Mouse (Mus musculus) limb, embryonic 12.5 days (tissue): Measurements from ENCODE around the gene P2rx4. TPM values are rescaled to one million over a fixed set of nuclear protein-coding genes. Genes with fewer than 3 reads are reported as not detected.

Experiments
- ATAC-seq: fragments of 200-750 bp; cut with Nextera tagmentation; 2 replicates; pipeline ENCODE4 v1.8.0; 2017; ENCODE audit warnings: low read depth, moderate TSS enrichment; ENCODE audit not compliant: insufficient number of reproducible peaks, insufficient read depth, low FRiP score, low TSS enrichment
- H3K27ac ChIP-seq: fragments of 300-500 bp; sonication (generic); 2 replicates; pipeline ENCODE4 v1.5.1; 2016; ENCODE audit warnings: mild to moderate bottlenecking, moderate library complexity
- H3K27me3 ChIP-seq: fragments of 300-500 bp; sonication (generic); 2 replicates; pipeline ENCODE4 v1.6.1; 2016; ENCODE audit warnings: mild to moderate bottlenecking, moderate library complexity
- H3K36me3 ChIP-seq: fragments of 300-500 bp; sonication (generic); 2 replicates; pipeline ENCODE4 v1.6.1; 2016; ENCODE audit warnings: mild to moderate bottlenecking, moderate library complexity
- H3K4me1 ChIP-seq: fragments of 300-500 bp; sonication (generic); replicated peaks from 2 replicates; pipeline ENCODE4 v1.6.1; 2016
- H3K4me2 ChIP-seq: fragments of 300-500 bp; sonication (generic); 2 replicates; pipeline ENCODE4 v1.6.1; 2016; ENCODE audit warnings: mild to moderate bottlenecking, moderate library complexity
- H3K4me3 ChIP-seq: fragments of 300-500 bp; sonication (generic); replicated peaks from 2 replicates; pipeline ENCODE4 v1.5.1; 2016; ENCODE audit warnings: mild to moderate bottlenecking
- H3K9ac ChIP-seq: fragments of 300-500 bp; sonication (generic); replicated peaks from 2 replicates; pipeline ENCODE4 v1.6.1; 2016; ENCODE audit warnings: mild to moderate bottlenecking, moderate library complexity
- H3K9me3 ChIP-seq: fragments of 300-500 bp; sonication (generic); 2 replicates; pipeline ENCODE4 v1.6.1; 2016; ENCODE audit warnings: mild to moderate bottlenecking, moderate library complexity
- WGBS: fragments of 180-500 bp; shearing (Covaris S2); methylation state at CpG from one replicate; pipeline ENCODE4 v1.1.7; 2016; 5-methylcytosine and 5-hydroxymethylcytosine counted together
- polyA plus RNA-seq: library from polyadenylated mRNA; unstranded; fragments of >200 nt; fragmentation: Nextera tagmentation; extraction: Ambion mirVana; gene quantifications from 2 replicates; pipeline ENCODE4 v1.2.1, GENCODE M21; 2016

P2rx4 gene
- polyA plus RNA-seq, 1 experiment from 2014 or later, result 7.0 TPM

GRCm38 (mm10) chr5:122704571-122704970 lies 2.8 kb upstream of the P2rx4 start:
- H3K4me3 ChIP-seq, result no peak overlapping the region
- H3K4me1 ChIP-seq, result peaks cover 5% of the 10 kb centered on the region
- H3K27ac ChIP-seq, result no peak overlapping the region
- no peak for ATAC-seq
- H3K9me3 ChIP-seq, result no peaks in the 10 kb centered on the region
- H3K27me3 ChIP-seq, result peaks cover 4% of the 10 kb centered on the region; the same call in 1 of the 2 replicates
- H3K9ac ChIP-seq, result no peak overlapping the region
- no peaks in the 10 kb centered on the region for H3K36me3 ChIP-seq
- 88% methylated on average over 4 of the region's 4 CpGs for WGBS
- H3K4me2 ChIP-seq, result no peak overlapping the region

- Histone ChIP-seq H3K9ac (no peak overlapping the region), H3K36me3 (no peaks in the 10 kb centered on the region), H3K4me3 (no peak overlapping the region), H3K9me3 (no peaks in the 10 kb centered on the region), H3K27me3 (peaks cover 4% of the 10 kb centered on the region; the same call in 1 of the 2 replicates), H3K4me2 (no peak overlapping the region), H3K27ac (no peak overlapping the region), H3K4me1 (peaks cover 5% of the 10 kb centered on the region)
- WGBS, result 83% methylated on average over 3 of the region's 3 CpGs
- no peak for ATAC-seq
Measured at GRCm38 (mm10) chr5:122705174-122705573, 2.2 kb upstream of the P2rx4 start.

- Histone ChIP-seq H3K9ac (peak overlapping the region; percentile 68), H3K9me3 (no peaks in the 10 kb centered on the region), H3K27ac (no peak overlapping the region), H3K4me1 (peaks cover 5% of the 10 kb centered on the region), H3K4me3 (peak overlapping the region; percentile 68), H3K27me3 (peaks cover 4% of the 10 kb centered on the region; the same call in 1 of the 2 replicates), H3K4me2 (peak overlapping the region; percentile 88), H3K36me3 (no peaks in the 10 kb centered on the region)
- peak; percentile 43; the same call in 1 of the 2 replicates for ATAC-seq
- 39% methylated on average over 5 of the region's 5 CpGs for WGBS
Measured at GRCm38 (mm10) chr5:122706917-122707275, 448 bp upstream of the P2rx4 start.

DNA sequence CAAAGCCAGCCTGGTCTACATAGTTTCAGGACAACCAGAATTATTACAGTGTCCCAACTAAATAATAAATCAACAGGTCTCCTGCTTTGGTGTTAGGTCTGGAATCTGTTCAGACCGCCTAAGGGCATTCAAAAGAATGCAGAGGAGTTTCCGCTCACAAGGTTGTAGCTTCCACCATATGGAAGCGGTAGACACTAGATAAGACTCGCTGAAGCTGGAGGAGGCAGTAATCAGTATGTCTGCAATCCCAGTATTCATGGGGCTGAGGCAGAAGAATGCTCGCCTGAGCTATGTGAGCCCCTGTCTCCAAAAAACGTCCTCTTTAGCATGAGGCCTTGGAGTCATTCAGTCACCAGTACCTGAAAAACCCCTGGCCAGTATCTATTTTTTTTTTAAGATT lies 1.5 kb downstream of the P2rx4 start:
- Histone ChIP-seq H3K4me2 (no peak overlapping the region), H3K4me1 (peaks cover 5% of the 10 kb centered on the region), H3K36me3 (no peaks in the 10 kb centered on the region), H3K9ac (no peak overlapping the region), H3K9me3 (no peaks in the 10 kb centered on the region), H3K27me3 (peaks cover 4% of the 10 kb centered on the region; the same call in 1 of the 2 replicates), H3K27ac (no peak overlapping the region), H3K4me3 (no peak overlapping the region)
- no peak for ATAC-seq
- 75% methylated on average over 6 of the region's 6 CpGs for WGBS

GRCm38 (mm10) chr5:122715723-122716122 lies 8.4 kb downstream of the P2rx4 start:
- no peak overlapping the region for H3K27ac ChIP-seq
- H3K4me3 ChIP-seq, result no peak overlapping the region
- H3K4me2 ChIP-seq, result no peak overlapping the region
- no peaks in the 10 kb centered on the region for H3K27me3 ChIP-seq
- no peaks in the 10 kb centered on the region for H3K36me3 ChIP-seq
- WGBS, result 74% methylated on average over 1 of the region's 1 CpGs
- no peak for ATAC-seq
- H3K4me1 ChIP-seq, result 0 out of 2 replicates have a peak, but pooled peaks cover 3% of the 10 kb centered on the region
- H3K9me3 ChIP-seq, result peaks cover 3% of the 10 kb centered on the region; the same call in 1 of the 2 replicates
- H3K9ac ChIP-seq, result no peak overlapping the region

DNA sequence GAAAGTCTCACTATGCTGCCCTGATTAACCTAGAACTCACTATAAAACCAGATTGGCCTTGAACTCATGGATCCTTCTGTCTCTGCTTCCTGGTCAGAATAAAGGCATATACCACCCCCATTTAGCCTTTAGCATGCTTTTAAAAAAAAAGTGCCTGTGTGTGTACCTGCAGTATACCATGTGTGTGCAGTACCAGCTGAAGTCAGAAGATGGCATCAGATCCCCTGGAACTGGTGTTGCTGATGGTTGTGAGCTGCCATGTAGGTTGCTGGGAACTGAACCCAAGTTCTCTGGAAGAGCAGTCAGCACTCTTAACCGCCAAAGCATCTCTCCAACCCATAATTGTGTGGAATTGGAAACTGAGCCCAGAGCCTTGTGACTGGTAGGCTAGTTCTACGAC lies 9.4 kb downstream of the P2rx4 start:
- H3K36me3 ChIP-seq, result no peaks in the 10 kb centered on the region
- H3K9ac ChIP-seq, result no peak overlapping the region
- H3K9me3 ChIP-seq, result peaks cover 3% of the 10 kb centered on the region; the same call in 1 of the 2 replicates
- H3K27ac ChIP-seq, result no peak overlapping the region
- WGBS, result 97% methylated on average over 2 of the region's 2 CpGs
- no peaks in the 10 kb centered on the region for H3K27me3 ChIP-seq
- no peak overlapping the region for H3K4me2 ChIP-seq
- ATAC-seq, result no peak
- 0 out of 2 replicates have a peak, but pooled peaks cover 3% of the 10 kb centered on the region for H3K4me1 ChIP-seq
- H3K4me3 ChIP-seq, result no peak overlapping the region

DNA sequence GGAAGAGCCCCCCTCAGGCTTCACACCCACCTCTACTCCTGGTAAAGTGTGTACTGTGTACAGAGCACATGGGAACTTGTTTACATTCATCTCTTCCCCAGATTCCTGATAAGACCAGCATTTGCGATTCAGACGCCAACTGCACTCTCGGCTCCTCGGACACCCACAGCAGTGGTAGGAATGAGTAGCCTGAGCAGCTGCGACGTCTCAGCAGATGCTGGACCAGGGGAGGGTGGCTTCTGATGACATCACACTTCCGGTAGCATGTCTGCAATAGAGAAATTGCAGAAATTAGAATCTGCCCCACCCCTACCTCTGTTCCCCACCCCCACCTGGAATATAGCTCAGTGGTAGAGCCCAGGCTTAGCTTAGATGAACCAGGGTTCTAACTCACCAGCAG lies 11.1 kb downstream of the P2rx4 start:
- Histone ChIP-seq H3K4me2 (no peak overlapping the region), H3K36me3 (no peaks in the 10 kb centered on the region), H3K9me3 (peaks cover 3% of the 10 kb centered on the region; the same call in 1 of the 2 replicates), H3K27ac (no peak overlapping the region), H3K4me1 (0 out of 2 replicates have a peak, but pooled peaks cover 3% of the 10 kb centered on the region), H3K9ac (no peak overlapping the region), H3K27me3 (no peaks in the 10 kb centered on the region), H3K4me3 (no peak overlapping the region)
- ATAC-seq, result no peak
- WGBS, result 76% methylated on average over 7 of the region's 7 CpGs

- Histone ChIP-seq H3K4me2 (no peak overlapping the region), H3K27me3 (no peaks in the 10 kb centered on the region), H3K36me3 (no peaks in the 10 kb centered on the region), H3K9me3 (peaks cover 3% of the 10 kb centered on the region; the same call in 1 of the 2 replicates), H3K9ac (no peak overlapping the region), H3K4me1 (0 out of 2 replicates have a peak, but pooled peaks cover 3% of the 10 kb centered on the region), H3K4me3 (no peak overlapping the region), H3K27ac (no peak overlapping the region)
- no peak for ATAC-seq
- 91% methylated on average over 8 of the region's 8 CpGs for WGBS
Measured at GRCm38 (mm10) chr5:122719168-122719567, 11.8 kb downstream of the P2rx4 start.

DNA sequence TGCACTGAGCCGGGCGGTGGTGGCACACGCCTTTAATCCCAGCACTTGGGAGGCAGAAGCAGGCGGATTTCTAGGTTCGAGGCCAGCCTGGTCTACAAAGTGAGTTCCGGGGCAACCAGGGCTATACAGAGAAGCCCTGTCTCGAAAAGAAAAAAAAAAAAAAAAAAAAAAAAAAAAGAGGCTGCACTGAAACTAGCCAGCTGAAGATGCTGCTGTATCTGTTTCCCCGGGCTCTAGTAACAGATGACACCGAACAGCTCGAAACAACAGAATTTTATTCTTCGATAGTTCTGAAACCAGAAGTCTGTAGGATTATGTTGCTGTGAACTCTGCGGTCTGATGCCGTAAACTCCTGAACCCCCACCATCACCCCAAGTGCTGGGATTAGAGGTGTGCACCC lies 18.1 kb downstream of the P2rx4 start:
- 89% methylated on average over 13 of the region's 13 CpGs for WGBS
- ATAC-seq, result no peak
- peaks cover 2% of the 10 kb centered on the region; the same call in 1 of the 2 replicates for H3K36me3 ChIP-seq
- no peak overlapping the region for H3K27ac ChIP-seq
- H3K9ac ChIP-seq, result no peak overlapping the region
- no peaks in the 10 kb centered on the region for H3K27me3 ChIP-seq
- 0 out of 2 replicates have a peak, but pooled peaks cover 3% of the 10 kb centered on the region for H3K4me1 ChIP-seq
- no peak overlapping the region for H3K4me2 ChIP-seq
- H3K4me3 ChIP-seq, result no peak overlapping the region
- no peaks in the 10 kb centered on the region for H3K9me3 ChIP-seq

- Histone ChIP-seq H3K4me2 (no peak overlapping the region), H3K27me3 (no peaks in the 10 kb centered on the region), H3K9ac (no peak overlapping the region), H3K36me3 (peaks cover 6% of the 10 kb centered on the region; the same call in 1 of the 2 replicates), H3K4me1 (0 out of 2 replicates have a peak, but pooled peaks cover 3% of the 10 kb centered on the region), H3K9me3 (no peaks in the 10 kb centered on the region), H3K4me3 (no peak overlapping the region), H3K27ac (no peak overlapping the region)
- 0 out of 2 replicates have a peak, but pooled peaks have one; percentile 47 for ATAC-seq
- WGBS, result 21% methylated on average over 7 of the region's 7 CpGs
Measured at GRCm38 (mm10) chr5:122726068-122726467, 18.7 kb downstream of the P2rx4 start.

DNA sequence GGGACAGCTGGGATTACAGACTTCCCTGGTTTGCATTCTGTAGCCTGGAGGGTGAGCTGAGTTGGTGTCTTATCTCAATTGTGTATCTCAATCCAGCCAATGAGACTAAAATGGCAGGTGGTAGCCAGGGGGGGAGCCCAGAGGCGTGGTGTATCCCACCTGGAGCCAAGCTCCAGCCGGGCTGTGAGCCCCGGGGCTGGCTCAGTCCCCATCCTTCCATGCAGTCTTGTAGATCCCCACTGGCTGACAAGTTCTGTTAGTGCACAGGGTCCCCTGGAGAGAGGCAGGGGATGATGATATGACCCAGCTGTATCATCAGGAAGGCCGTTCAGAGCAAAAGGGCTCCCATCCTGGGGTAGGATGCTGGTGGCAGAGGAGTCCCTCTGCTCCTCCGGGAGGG lies 19.3 kb downstream of the P2rx4 start:
- Histone ChIP-seq H3K4me2 (no peak overlapping the region), H3K4me1 (peaks cover 6% of the 10 kb centered on the region), H3K36me3 (peaks cover 6% of the 10 kb centered on the region; the same call in 1 of the 2 replicates), H3K9ac (no peak overlapping the region), H3K4me3 (no peak overlapping the region), H3K9me3 (no peaks in the 10 kb centered on the region), H3K27ac (no peak overlapping the region), H3K27me3 (no peaks in the 10 kb centered on the region)
- ATAC-seq, result no peak
- WGBS, result 79% methylated on average over 5 of the region's 5 CpGs

DNA sequence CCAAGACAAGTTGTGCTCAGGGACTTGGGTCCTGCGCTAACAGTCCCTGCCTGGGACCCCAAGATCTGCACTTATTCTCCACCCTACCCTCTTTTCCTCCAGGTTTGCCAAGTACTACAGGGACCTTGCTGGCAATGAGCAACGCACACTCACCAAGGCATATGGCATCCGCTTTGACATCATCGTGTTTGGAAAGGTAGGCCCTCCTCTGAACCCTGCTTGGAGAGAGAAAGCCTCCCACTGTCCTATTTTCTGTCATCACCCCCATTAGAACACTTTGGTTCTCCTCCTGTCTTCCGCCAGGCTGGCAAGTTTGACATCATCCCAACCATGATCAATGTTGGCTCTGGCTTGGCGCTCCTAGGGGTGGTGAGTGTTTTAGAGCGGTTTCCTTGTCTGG lies 19.8 kb downstream of the P2rx4 start:
- Histone ChIP-seq H3K4me1 (peaks cover 11% of the 10 kb centered on the region), H3K9ac (no peak overlapping the region), H3K4me2 (no peak overlapping the region), H3K27me3 (no peaks in the 10 kb centered on the region), H3K27ac (no peak overlapping the region), H3K36me3 (peaks cover 6% of the 10 kb centered on the region; the same call in 1 of the 2 replicates), H3K4me3 (no peak overlapping the region), H3K9me3 (no peaks in the 10 kb centered on the region)
- 92% methylated on average over 7 of the region's 7 CpGs for WGBS
- no peak for ATAC-seq
